Mouse (Mus musculus) NIH3T3 (cell line): ENCODE measurements around the gene Klc1.

Experiments
- DNase-seq: peaks from one replicate; pipeline ENCODE4 v3.0.0-alpha.2; 2012; ENCODE audit warnings: low read depth

Klc1 gene

DNA sequence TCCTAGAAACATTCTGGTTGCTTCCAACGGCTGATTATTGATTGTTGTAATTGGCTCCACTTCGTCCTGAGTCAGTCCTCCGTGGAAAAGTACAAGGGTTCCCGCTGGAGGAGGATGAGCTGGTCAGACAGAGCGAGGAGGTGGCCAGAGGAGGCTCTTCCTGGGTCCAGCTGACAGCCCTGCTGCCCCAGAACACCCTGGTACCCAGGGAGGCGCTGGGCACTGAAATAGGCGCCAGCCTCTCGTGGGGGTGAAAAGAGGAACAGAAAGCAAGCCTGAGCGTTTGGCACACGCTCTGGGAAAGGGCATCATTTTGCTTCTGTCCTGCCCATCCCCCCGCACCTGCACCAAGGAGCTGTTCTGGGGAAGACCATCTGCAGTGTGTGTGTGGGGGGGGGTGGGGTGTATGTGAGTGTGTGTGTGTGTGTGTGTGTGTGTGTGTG, 14.6 kb upstream of the Klc1 start:
- DNase-seq, result no peak

GRCm38 (mm10) chr12:111745274-111745673, 13.4 kb upstream of the Klc1 start:
- no peak for DNase-seq

DNA sequence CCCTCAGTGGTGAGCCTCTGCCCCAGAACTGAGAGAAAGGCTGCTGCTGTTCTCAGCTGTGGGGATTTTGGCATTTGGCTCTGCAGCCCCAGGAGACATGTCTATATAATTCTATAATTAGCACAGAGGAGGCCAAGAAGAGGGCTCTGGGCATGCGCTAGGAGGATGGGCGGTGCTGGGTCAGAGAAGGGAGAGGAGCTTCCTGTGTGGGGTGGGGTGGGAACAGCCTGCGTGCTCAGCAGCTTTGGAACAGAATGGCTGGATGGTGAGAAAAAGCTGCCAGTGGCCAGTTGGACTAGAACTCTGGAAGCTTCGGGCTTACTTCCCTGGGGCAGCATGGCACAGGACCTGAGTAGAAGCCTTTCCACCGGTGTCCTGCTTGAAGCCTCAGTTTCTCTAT, 12.6 kb upstream of the Klc1 start:
- DNase-seq, result peak; percentile 74

DNA sequence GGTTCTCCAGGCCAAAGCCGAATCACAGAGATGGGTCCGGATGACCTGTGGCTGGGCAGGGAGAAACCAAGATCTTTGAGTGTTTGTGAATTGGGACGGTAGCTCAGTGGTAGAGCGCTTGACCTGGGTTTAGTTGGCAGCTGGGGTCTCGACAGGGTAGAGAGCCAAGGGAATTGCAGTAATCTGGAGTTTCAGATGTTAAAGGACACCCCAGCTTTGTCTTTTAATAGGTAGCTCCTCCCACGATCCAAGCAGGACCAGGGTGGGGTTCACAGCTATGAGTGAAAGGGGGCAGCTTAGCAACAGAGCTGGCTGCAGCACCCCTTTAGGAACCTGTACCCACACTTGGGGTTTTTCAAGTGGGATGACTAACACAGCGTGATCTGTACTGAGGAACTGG, 11.2 kb upstream of the Klc1 start:
- DNase-seq, result no peak

DNA sequence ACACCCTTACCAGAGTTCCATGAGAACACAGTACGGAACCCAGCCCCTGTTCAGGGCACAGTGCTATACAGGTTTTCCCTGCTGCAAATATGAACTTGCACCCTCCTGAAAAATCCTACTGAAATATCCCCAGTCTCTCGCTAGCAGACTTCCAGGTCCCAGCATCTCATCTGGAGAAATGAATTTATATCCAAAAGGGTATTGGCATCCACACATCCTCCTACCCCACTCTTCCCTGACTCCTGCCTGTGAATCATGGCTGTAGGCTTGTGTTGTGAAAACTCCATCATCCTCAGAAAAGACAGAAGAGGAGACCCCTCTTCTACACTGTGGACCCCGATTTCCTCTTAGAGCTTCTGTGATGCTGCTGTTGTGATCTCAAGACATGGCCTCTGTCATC, 7.9 kb upstream of the Klc1 start:
- DNase-seq, result no peak

- DNase-seq, result no peak
Measured at GRCm38 (mm10) chr12:111752491-111752890, 6.2 kb upstream of the Klc1 start.

GRCm38 (mm10) chr12:111753347-111753746, 5.3 kb upstream of the Klc1 start:
- DNase-seq, result no peak

- DNase-seq, result no peak
Measured at GRCm38 (mm10) chr12:111754710-111755109, 3.9 kb upstream of the Klc1 start.

GRCm38 (mm10) chr12:111755231-111755630, 3.4 kb upstream of the Klc1 start:
- no peak for DNase-seq

DNA sequence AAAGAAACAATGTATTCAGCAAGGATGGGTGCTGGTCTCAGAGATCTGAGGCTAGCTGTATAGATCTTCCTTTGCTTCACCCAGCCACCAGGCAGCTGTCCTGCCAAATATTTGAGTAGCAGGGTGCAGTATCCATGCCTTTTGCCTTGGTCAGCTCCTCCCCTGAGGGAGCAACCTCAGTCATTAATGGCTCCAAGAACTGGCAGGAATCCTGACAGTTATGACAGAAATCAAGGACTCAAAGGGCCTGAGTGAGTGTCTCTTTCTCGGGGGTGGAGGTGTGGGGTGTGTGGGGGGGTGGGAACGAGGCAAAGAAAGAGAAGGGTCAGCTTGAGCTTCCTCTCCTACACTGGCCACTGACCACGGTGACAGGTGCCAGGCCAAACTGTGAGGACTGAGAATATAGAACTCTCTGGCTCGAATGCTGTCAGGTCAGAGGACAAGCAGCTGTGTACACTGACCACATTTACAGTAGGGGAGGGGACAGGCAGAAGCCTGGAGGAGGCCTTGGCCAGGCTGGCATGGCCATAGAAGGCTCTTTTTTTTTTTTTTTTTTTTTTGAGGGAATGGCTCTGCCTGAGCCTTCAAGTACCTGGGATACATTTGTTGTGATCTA, 2.5 kb upstream of the Klc1 start:
- no peak for DNase-seq

DNA sequence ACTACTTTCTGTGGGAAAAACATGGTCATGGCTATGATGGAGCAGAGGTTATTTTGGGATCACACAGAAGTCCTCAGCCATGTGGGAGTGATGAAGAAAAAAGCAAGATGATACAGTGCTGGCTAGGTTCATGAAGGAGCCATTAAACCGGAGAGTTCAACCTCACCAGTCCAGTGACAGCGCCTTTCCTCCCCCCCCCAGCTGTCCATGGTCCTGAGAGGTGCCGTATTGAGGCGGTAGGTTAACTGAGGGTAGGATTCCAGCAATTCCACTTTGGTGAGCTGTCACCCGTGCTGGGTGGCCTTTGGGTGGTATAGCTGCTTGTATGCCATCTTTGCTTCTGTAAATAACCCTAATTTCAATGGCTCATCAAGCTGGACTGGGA, 2.0 kb upstream of the Klc1 start:
- DNase-seq, result peak; percentile 62

GRCm38 (mm10) chr12:111757561-111758325, 906 bp upstream of the Klc1 start:
- no peak for DNase-seq

DNA sequence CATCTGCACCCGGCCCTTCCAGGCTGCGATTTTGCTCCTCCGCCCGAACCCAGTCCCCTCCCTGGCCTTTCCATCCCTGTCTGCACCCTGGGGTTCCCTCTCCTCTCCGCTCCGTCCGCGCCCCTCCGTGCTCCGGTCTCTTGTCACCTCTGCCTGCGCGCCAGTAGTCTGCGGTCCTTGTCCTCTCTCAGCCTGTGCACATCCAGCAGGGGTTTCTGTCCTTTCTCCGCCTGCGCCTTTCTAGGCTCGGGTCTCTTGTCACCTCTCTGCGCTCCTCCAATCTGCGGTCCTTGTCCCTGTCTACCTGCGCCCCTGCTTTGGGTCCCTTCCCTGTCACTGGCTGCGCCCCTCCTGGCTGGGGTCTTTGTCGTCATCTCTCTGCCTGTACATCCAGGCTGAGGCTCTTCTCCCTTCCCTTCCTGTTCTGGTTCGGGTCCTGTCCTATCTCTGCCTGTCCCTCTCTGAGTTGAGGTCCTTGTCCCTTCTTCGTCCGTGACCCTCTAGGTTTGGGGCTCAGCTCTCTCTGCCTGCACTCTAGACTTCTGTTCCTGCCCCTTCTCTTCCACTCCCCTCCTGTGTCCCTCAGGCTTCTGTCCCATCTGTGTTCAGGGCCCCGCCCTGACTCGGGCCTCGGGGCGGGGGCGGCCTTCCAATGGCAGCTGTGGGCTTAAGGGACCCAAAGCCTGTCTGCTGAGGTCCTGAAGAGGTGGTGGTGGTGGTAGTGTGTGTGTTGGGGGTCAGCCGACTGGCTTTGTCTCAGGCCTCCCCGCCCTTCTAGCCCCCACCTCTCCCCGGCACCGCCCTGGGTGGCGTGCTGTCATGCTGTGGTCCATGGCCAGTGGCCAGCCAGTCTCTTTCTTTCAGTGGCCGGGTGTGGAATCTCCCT, 770 bp downstream of the Klc1 start:
- DNase-seq, result peak; percentile 59

- DNase-seq, result peak; percentile 37
Measured at GRCm38 (mm10) chr12:111760306-111760908, 1.8 kb downstream of the Klc1 start.

- no peak for DNase-seq
Measured at GRCm38 (mm10) chr12:111762620-111763280, 4.1 kb downstream of the Klc1 start.

GRCm38 (mm10) chr12:111766313-111767236, 7.9 kb downstream of the Klc1 start:
- no peak for DNase-seq

DNA sequence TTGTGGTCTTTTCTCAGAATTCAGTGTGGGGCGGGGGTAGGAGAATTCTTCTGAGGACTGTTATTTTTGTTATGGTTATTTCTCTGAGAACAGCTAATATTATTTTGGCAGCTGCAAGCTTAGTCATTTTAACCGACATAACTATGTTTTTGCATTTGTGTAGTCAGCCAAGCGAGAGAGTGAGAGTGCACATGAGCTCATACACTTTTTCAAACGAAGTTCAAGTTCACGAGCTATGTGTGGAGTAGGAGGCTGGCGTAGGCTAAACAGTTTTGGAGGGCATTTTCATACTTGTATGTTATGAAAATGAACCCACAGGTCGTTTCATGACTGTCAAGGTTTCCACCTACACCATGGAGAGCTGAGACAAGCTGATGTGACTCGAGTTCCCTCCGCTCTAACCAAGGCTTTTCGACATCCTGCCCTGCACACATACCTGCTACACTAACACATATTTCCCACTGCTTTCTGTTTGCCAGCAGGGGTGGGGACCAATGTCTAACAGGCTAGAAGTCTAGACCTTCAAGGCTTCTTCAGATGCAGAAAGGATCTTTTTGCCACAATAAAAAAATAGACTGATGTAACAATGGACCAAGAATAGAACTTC, 9.8 kb downstream of the Klc1 start:
- DNase-seq, result peak; percentile 22

GRCm38 (mm10) chr12:111769306-111769705, 10.7 kb downstream of the Klc1 start:
- peak; percentile 23 for DNase-seq

- DNase-seq, result no peak
Measured at GRCm38 (mm10) chr12:111769816-111770577, 11.3 kb downstream of the Klc1 start.
